Mouse (Mus musculus): Measurements from ENCODE around the gene Musk. TPM values are rescaled to one million over a fixed set of nuclear protein-coding genes. Genes with fewer than 3 reads are reported as not detected.

Gene Musk
- polyA plus RNA-seq, 1 experiment from 2014 or later = 0.05 TPM

GRCm38 (mm10) chr4:58423276-58423930, 137.6 kb downstream of the Musk start:
- H3K27ac ChIP-seq = no peak overlapping the region
- no peak for ATAC-seq (ENCODE audit: borderline replicate concordance, extremely low read depth, low FRiP score, low TSS enrichment)
- H3K4me2 ChIP-seq = peak overlapping the region; percentile 20; the same call in 1 of the 2 replicates
- no peak overlapping the region for H3K4me3 ChIP-seq
- WGBS = 46% methylated on average over 9 of the region's 9 CpGs
- H3K9ac ChIP-seq = no peak overlapping the region
- no peaks in the 10 kb centered on the region for H3K27me3 ChIP-seq
- no peaks in the 10 kb centered on the region for H3K36me3 ChIP-seq
- H3K9me3 ChIP-seq = no peaks in the 10 kb centered on the region
- H3K4me1 ChIP-seq = 0 out of 2 replicates have a peak, but pooled peaks cover 3% of the 10 kb centered on the region

Other genes with a start within 250 kb of the Musk start
- gene Svep1, start 79.1 kb upstream of the Musk start, polyA plus RNA-seq (2015; fragmentation: Nextera tagmentation; extraction: Ambion mirVana) = 11.2 and 12.7 TPM in 2 replicates

Data from lung, embryonic 15.5 days (tissue).